Mouse (Mus musculus) CH12.LX (cell line): ENCODE results near the gene Sesn2. TPM values are rescaled to one million over a fixed set of nuclear protein-coding genes. Genes with fewer than 3 reads are reported as not detected.

Experiments
- DNase-seq: peaks from one replicate; pipeline ENCODE4 v3.0.0-alpha.2; 2013; ENCODE audit errors: extremely low read depth
- H3K27ac ChIP-seq: 2 replicates; pipeline ENCODE4 v1.5.1; 2012; ENCODE audit warnings: low read depth, mild to moderate bottlenecking, control low read depth, moderate library complexity; ENCODE audit not compliant: insufficient read depth
- H3K27me3 ChIP-seq: replicated peaks from 2 replicates; pipeline ENCODE3; 2012; ENCODE audit warnings: inconsistent platforms
- H3K36me3 ChIP-seq, 2 experiments: replicated peaks in 1 of 2; 2 replicates each; pipeline versions ENCODE3 to v1.6.1; 2012; ENCODE audit warnings: inconsistent platforms in 1 of 2, low read length in 1 of 2, mild to moderate bottlenecking in 1 of 2, mixed read lengths in 1 of 2, moderate library complexity in 1 of 2; ENCODE audit not compliant: control insufficient read depth in 1 of 2, insufficient read depth in 1 of 2
- H3K4me1 ChIP-seq, 2 experiments: 2 replicates each; pipeline ENCODE4 v1.6.1; 2012; ENCODE audit warnings: inconsistent platforms in 1 of 2, moderate library complexity in 1 of 2; ENCODE audit not compliant: insufficient read depth in 2 of 2, control insufficient read depth in 1 of 2
- H3K4me2 ChIP-seq: 2 replicates; pipeline ENCODE4 v1.6.1; 2012; ENCODE audit warnings: low read depth, mild to moderate bottlenecking, control low read depth; ENCODE audit not compliant: poor library complexity, insufficient read depth, severe bottlenecking
- H3K4me3 ChIP-seq, 3 experiments: fragments of 150-350 bp in 1 of 3; sonication (generic) in 1 of 3; replicated peaks in 1 of 3; 2 replicates each; pipeline versions ENCODE3 to v1.5.1; 2011 to 2012; ENCODE audit warnings: low read depth in 2 of 3, low read length in 2 of 3, mild to moderate bottlenecking in 2 of 3, moderate library complexity in 2 of 3, control low read depth in 1 of 3, improper control_type of control experiment in 1 of 3, inconsistent platforms in 1 of 3, mixed read lengths in 1 of 3; ENCODE audit not compliant: poor library complexity in 1 of 3
- H3K79me2 ChIP-seq: replicated peaks from 2 replicates; pipeline ENCODE4 v1.6.1; 2012; ENCODE audit warnings: mild to moderate bottlenecking, moderate library complexity; ENCODE audit not compliant: control insufficient read depth, poor library complexity, insufficient read depth, severe bottlenecking; ENCODE audit errors: extremely low read depth
- H3K9ac ChIP-seq: 2 replicates; pipeline ENCODE4 v1.6.1; 2012; ENCODE audit warnings: low read depth, mild to moderate bottlenecking, control low read depth, moderate library complexity; ENCODE audit not compliant: insufficient read depth
- H3K9me3 ChIP-seq: replicated peaks from 2 replicates; pipeline ENCODE3; 2012; ENCODE audit warnings: low read length, inconsistent platforms, mixed read lengths
- BHLHE40 ChIP-seq: IDR thresholded peaks from 2 replicates; pipeline ENCODE4 v1.6.1; 2011; ENCODE audit warnings: mild to moderate bottlenecking, low read depth, low read length, improper control_type of control experiment
- ELF1 ChIP-seq: IDR thresholded peaks from 2 replicates; pipeline ENCODE4 v1.6.1; 2014; ENCODE audit warnings: low read depth, mild to moderate bottlenecking, inconsistent platforms, low read length, improper control_type of control experiment
- EP300 ChIP-seq: IDR thresholded peaks from 2 replicates; pipeline ENCODE4 v1.6.1; 2011; ENCODE audit warnings: low read length, improper control_type of control experiment
- ETS1 ChIP-seq: conservative IDR thresholded peaks from 2 replicates; pipeline ENCODE4 v1.6.1; 2012; ENCODE audit warnings: low read depth, mild to moderate bottlenecking, inconsistent platforms, low read length, improper control_type of control experiment, moderate library complexity
- HCFC1 ChIP-seq: IDR thresholded peaks from 2 replicates; pipeline ENCODE4 v1.6.1; 2012; ENCODE audit warnings: low read depth, mild to moderate bottlenecking, inconsistent platforms, low read length, improper control_type of control experiment
- IRF4 ChIP-seq: IDR thresholded peaks from 2 replicates; pipeline ENCODE4 v1.6.1; 2014; ENCODE audit warnings: low read depth, mild to moderate bottlenecking, inconsistent platforms, low read length, improper control_type of control experiment
- KAT2A ChIP-seq: IDR thresholded peaks from 2 replicates; pipeline ENCODE4 v1.6.1; 2012; ENCODE audit warnings: low read length, improper control_type of control experiment, inconsistent platforms; ENCODE audit not compliant: insufficient replicate concordance
- MAFK ChIP-seq: IDR thresholded peaks from 2 replicates; pipeline ENCODE4 v1.6.1; 2011; ENCODE audit warnings: low read length, improper control_type of control experiment; ENCODE audit not compliant: insufficient replicate concordance
- MAZ ChIP-seq: IDR thresholded peaks from 2 replicates; pipeline ENCODE4 v1.6.1; 2012; ENCODE audit warnings: low read depth, mild to moderate bottlenecking, inconsistent platforms, low read length, improper control_type of control experiment, moderate library complexity
- MEF2A ChIP-seq: IDR thresholded peaks from 2 replicates; pipeline ENCODE4 v1.6.1; 2014; ENCODE audit warnings: low read depth, mild to moderate bottlenecking, inconsistent platforms, low read length, improper control_type of control experiment, borderline replicate concordance
- MXI1 ChIP-seq: IDR thresholded peaks from 2 replicates; pipeline ENCODE4 v1.6.1; 2011; ENCODE audit warnings: mild to moderate bottlenecking, low read depth, low read length, improper control_type of control experiment
- NELFE ChIP-seq: IDR thresholded peaks from 2 replicates; pipeline ENCODE4 v1.6.1; 2011; ENCODE audit warnings: low read depth, low read length, improper control_type of control experiment
- NRF1 ChIP-seq: IDR thresholded peaks from 2 replicates; pipeline ENCODE4 v1.6.1; 2014; ENCODE audit warnings: low read depth, mild to moderate bottlenecking, inconsistent platforms, low read length, improper control_type of control experiment, moderate library complexity
- PAX5 ChIP-seq: IDR thresholded peaks from 2 replicates; pipeline ENCODE4 v1.6.1; 2012; ENCODE audit warnings: low read length, inconsistent platforms, mixed read lengths
- POLR2A ChIP-seq: IDR thresholded peaks from 2 replicates; pipeline ENCODE4 v1.6.1; 2011; ENCODE audit warnings: low read depth, mild to moderate bottlenecking, improper control_type of control experiment, low read length
- POLR2AphosphoS2 ChIP-seq: IDR thresholded peaks from 2 replicates; pipeline ENCODE4 v1.6.1; 2011; ENCODE audit warnings: low read depth, low read length, improper control_type of control experiment
- SIN3A ChIP-seq: IDR thresholded peaks from 2 replicates; pipeline ENCODE4 v1.6.1; 2012; ENCODE audit warnings: low read length, improper control_type of control experiment, inconsistent platforms
- TBP ChIP-seq: conservative IDR thresholded peaks from 2 replicates; pipeline ENCODE4 v1.6.1; 2011; ENCODE audit warnings: low read depth, low read length, improper control_type of control experiment
- TCF12 ChIP-seq: IDR thresholded peaks from 2 replicates; pipeline ENCODE4 v1.6.1; 2014; ENCODE audit warnings: low read depth, mild to moderate bottlenecking, inconsistent platforms, low read length, improper control_type of control experiment
- UBTF ChIP-seq: IDR thresholded peaks from 2 replicates; pipeline ENCODE4 v1.6.1; 2012; ENCODE audit warnings: low read depth, mild to moderate bottlenecking, inconsistent platforms, low read length, improper control_type of control experiment, moderate library complexity
- USF1 ChIP-seq: IDR thresholded peaks from 2 replicates; pipeline ENCODE4 v1.6.1; 2014; ENCODE audit warnings: low read depth, mild to moderate bottlenecking, inconsistent platforms, low read length, improper control_type of control experiment
- USF2 ChIP-seq: conservative IDR thresholded peaks from 2 replicates; pipeline ENCODE4 v1.6.1; 2011; ENCODE audit warnings: low read depth, low read length, improper control_type of control experiment
- ZC3H11A ChIP-seq: IDR thresholded peaks from 2 replicates; pipeline ENCODE4 v1.6.1; 2012; ENCODE audit warnings: low read depth, mild to moderate bottlenecking, inconsistent platforms, low read length, improper control_type of control experiment
- ZKSCAN1 ChIP-seq: IDR thresholded peaks from 2 replicates; pipeline ENCODE4 v1.6.1; 2012; ENCODE audit warnings: low read depth, inconsistent platforms, low read length, improper control_type of control experiment, borderline replicate concordance
- ZMIZ1 ChIP-seq: IDR thresholded peaks from 2 replicates; pipeline ENCODE4 v1.6.1; 2012; ENCODE audit warnings: low read depth, mild to moderate bottlenecking, inconsistent platforms, low read length, improper control_type of control experiment
- dilution Hi-C: fragments of 300-500 bp; cut with MboI; formaldehyde crosslinking; loops from 2 replicates; pipeline ENCODE4 v1.14.3; 2020; ENCODE audit warnings: low sequenced_read_pairs; ENCODE audit not compliant: extremely low pct_unique_long_range_greater_than_20kb, extremely low pct_ligation_motif_present
- in situ Hi-C: fragments of 300-500 bp; cut with MboI; formaldehyde crosslinking; loops from 3 replicates; pipeline ENCODE4 v1.14.3; 2019; ENCODE audit warnings: low sequenced_read_pairs, low pct_ligation_motif_present, low pct_unique_long_range_greater_than_20kb, mixed read lengths
- polyA plus RNA-seq: library from polyadenylated mRNA; unstranded; fragments of >175 nt; gene quantifications from 2 replicates; pipeline ENCODE4 v1.2.1, GENCODE M21; 2012; ENCODE audit warnings: low read depth; ENCODE audit not compliant: insufficient read length
- total RNA-seq, 2 experiments: library from RNA; depleted of rRNA; stranded (reverse); fragments of 300-350 nt in 1 of 2; fragments of >200 nt in 1 of 2; gene quantifications; 2 replicates each; pipeline ENCODE4 v1.2.3; 2012 to 2014

The Sesn2 gene
- 44.3 and 68.1 TPM in 2 replicates for total RNA-seq (2012; rRNA removed)
- total RNA-seq (2014; rRNA removed), result 35.4 and 35.6 TPM in 2 replicates
- 31.5 and 40.1 TPM in 2 replicates for polyA plus RNA-seq

DNA sequence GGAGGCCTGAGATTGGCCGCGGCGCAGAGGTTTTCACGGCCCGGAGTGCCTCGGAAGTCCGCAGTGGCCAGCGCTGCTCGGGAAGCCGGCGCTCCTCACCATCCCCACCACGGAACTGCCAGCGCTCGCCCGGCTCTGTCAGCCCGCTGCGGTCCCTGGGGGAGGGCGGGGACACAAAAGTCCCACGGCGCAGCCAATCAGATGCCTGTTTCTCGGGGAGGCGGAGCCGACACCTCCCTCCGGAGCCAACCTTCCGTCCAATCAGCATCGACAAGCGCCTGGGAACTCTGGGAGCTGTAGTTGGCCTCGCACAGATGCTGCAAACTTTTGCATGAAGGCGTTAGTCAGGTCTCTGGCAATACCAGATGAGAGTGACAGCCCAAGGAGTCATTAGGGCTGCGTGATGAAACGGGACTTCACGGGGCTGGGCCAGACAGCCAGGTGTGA is at the start of gene Sesn2:
Sesn2 (minus strand) TSS at position 150 of the 447 bp plus-strand sequence.
- TF ChIP-seq ETS1 (peak; percentile 54), SIN3A (peak; percentile 92), MAFK (no peak), USF1 (no peak), IRF4 (no peak), MEF2A (peak; percentile 57; the same call in 1 of the 2 replicates), KAT2A (peak; percentile 77; the same call in 1 of the 2 replicates), USF2 (no peak), MAZ (peak; percentile 16; the same call in 1 of the 2 replicates), PAX5 (no peak), EP300 (no peak), HCFC1 (peak; percentile 92), BHLHE40 (peak; percentile 60), MXI1 (peak; percentile 83; the same call in 1 of the 2 replicates), ELF1 (peak; percentile 76), NELFE (peak; percentile 99), ZKSCAN1 (no peak), ZC3H11A (no peak), POLR2AphosphoS2 (peak; percentile 88), NRF1 (peak; percentile 52; the same call in 1 of the 2 replicates), ZMIZ1 (peak; percentile 96), UBTF (0 out of 2 replicates have a peak, but pooled peaks have one; percentile 79), POLR2A (peak; percentile 97), TBP (peak; percentile 92), TCF12 (peak; percentile 98)
- TF ChIP-seq, all 38 proteins: peak for 17
- no peaks in the 10 kb centered on the region for H3K27me3 ChIP-seq
- peaks cover 10 to 56% of the 10 kb centered on the region in 2 experiments for H3K4me1 ChIP-seq
- DNase-seq, result peak; percentile 98
- H3K36me3 ChIP-seq, result peaks cover 7 to 25% of the 10 kb centered on the region in 2 experiments
- no peaks in the 10 kb centered on the region for H3K9me3 ChIP-seq
- H3K9ac ChIP-seq, result peak within 1 kb of the TSS; percentile 99
- H3K27ac ChIP-seq, result peak within 1 kb of the TSS; percentile 79
- dilution Hi-C loops, result no loop called here
- H3K79me2 ChIP-seq, result peaks cover 48% of the 10 kb centered on the region
- in situ Hi-C loops, result loop anchor here (5.0 to 25.0 kb wide), 3 partner anchors 98 to 423 kb away; partner anchors contain the start of genes Epb41 and Rab42
- H3K4me3 ChIP-seq, result peak within 1 kb of the TSS; percentile 66 to 96 (median 86)
- H3K4me2 ChIP-seq, result peak within 1 kb of the TSS; percentile 64
